Mouse (Mus musculus) right cerebral cortex, postnatal 14 days (tissue): ENCODE measurements around the gene Ckb.
"Not testable (repeated sequence)": the region's sequence is repeated elsewhere in the genome, so short reads cannot be mapped to it uniquely, and the experiment has no call there.

Experiments
- DNase-seq: peaks from one replicate; pipeline ENCODE4 v3.0.0; 2022

Gene Ckb

DNA sequence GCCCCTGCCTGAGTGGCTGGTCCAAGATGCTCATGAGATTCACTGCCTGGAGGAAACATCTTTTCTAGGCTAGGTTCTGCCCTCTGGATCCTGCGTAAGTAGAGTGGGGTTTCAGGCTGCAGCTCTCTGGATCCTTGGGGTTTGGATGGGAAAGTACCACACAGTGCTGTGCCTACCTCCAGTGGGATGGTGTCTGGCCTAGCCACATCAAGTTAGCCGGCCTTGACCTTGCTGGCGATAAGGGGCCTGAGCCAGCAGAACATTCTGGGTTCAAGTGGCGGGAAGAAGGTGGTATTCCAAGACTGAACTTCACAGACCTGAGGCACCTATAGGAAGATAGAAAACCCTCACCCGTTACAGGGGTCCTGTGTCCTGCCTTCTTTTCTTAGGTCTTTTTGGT lies 4.7 kb downstream of the Ckb start:
- DNase-seq = no peak

DNA sequence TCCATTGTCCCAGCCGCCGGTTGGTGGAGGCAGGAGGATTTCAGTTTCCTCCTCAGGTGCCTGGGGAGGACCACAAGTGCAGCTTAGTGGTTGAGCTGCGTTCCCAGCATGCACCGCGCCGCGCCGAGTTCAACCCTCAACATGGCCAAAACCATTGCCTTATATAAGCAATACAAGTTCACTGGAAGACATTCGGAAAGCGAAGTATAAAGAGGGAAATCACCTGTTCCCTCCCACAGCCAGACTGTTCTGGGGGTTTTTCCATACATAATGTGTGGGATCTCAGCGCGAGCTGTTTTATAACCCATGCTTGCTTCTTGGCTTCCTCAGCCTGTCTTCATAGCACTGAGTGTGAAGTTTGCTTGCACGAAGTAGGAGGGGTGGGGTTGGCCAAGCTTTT lies 5.8 kb downstream of the Ckb start:
- peak; percentile 62 for DNase-seq

DNA sequence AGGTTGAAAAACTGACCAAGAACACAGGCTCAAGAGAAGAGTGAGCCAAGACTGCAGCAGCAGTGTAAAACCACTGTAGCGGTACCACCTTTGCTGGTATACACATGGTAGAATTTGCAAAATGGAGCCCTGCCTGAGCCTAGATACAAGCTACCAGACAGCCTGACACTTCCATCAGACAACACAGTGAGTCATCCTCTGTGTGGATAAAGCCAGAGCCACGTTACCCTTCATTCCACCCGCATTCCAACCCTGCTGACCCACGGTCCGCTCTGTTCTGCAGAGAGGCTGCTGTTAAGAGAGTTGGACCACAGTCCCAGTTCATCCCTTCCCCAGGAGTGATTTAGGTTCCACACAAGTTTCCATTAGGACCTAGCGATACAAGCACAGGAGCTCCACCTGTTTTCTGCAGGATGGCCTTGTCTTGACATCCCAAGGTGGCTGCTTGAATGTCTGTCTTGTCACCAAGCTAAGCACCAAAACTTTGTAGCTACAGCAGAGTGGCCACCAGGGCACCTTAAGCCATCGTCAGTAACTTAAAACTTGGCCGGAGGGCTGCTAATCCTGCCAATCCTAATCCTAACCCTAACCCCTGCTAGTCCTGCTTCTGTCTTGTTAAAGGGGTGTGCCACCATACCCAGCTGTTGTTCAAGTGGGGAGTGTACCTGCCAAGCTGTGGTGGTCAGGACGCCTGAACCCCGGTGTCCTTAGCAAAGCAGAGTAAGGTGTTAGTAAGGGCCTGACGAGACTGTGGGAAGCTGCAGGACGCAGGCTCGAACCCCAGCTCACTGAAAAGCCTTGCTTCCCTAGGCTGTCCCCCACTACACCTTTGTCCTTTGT lies 6.9 kb downstream of the Ckb start:
- DNase-seq = no peak

DNA sequence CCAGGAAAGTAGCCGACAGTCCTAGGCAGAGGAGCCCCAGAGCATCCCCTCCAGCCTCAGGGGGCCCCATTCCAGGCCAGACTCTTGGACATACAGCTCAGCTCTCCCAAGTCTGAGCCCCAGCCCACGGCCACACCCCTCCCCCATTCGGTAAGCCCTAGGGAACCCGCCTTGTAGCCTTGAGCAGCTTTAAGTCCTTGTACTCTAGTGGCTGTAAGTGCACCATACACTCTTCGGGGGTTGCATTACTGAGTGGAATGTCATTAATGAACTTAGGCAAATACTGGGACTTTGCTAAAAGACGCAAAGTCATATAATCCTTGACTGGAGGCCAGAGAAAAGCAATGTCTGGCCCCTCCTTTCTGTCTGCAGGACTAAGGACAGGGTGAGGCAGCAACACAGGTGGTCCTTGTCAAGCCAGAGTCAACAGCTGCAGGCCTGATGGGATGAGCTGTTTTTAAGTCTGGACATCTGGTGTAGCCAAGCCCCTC lies 7.9 kb downstream of the Ckb start:
- DNase-seq = peak; percentile 25

DNA sequence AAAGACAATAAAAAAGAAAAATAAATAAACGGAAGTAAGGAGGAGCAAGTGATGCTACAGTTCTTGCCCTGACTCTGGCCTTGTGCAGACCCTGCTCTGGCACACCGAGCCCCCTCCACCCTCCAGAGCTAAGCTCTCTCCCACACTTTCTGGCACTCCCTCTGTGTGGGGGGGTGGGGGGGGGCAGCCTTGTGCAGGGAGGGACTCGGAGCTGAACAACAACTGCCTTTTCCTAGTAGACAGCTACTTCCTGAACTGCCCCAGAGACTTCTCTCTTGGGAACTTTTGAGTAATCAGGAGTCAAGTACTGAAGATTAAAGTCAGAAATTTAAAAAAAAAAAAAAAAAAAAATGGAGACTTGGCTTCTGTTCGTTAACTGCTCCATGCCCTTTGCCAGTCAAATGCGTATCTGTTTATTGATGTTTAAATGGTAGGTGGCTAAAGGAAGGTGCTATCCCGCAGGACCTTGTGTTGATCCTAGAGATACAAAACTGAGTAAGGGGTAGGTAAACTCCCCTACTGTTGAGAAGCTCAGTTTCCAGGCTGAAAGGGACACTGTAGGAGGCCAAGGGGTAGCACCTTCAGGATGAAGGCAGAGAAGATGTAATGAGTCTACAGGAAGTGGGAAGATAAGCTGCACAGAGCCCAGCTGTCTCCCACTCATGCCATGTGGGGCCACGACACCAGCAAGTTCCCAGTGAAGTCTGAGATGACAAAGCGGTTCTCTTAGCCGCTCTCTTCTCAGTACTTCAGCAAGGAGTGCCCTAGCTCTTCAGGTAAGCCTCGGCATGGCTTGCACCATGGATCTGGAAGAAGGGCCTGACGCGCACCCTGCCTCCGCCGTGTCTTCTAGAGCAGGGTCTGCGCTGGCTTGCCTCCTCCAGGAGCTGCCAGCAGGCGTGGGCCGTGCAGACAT lies 8.7 kb downstream of the Ckb start:
- DNase-seq = no peak

DNA sequence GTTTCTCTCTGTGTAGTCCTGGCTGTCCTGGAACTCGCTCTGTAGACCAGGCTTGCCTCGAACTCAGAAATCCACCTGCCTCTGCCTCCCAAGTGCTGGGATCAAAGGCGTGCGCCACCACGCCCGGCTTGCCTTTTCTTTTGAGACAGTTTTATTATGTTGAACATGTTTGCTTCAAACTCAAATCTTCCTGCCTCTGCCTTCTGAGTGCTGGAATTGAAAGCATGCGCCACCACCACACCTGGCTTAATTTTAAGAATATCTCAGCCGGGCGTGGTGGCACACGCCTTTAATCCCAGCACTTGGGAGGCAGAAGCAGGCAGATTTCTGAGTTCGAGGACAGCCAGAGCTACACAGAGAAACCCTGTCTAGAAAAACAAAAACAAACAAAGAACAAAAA lies 10.6 kb downstream of the Ckb start:
- DNase-seq = not testable (repeated sequence)

DNA sequence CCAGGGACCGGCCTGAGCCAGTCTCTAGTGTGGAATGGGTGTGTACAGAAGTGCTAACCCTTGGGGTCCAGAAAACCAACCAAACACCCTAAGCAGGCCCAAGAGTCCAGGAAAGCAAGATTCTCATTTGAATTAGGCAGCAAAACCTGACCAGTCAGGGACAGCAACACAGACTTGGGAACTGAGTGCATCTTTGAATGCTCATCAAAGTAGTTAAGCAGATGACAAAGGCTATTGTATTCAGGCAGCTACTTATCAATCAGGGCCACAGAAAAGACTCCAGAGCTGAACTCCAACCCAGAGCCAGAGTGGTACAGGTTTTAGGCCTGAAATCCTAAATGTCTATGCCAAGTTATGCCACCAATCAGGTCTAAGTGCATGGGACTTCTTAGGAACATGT lies 11.5 kb downstream of the Ckb start:
- DNase-seq = no peak

DNA sequence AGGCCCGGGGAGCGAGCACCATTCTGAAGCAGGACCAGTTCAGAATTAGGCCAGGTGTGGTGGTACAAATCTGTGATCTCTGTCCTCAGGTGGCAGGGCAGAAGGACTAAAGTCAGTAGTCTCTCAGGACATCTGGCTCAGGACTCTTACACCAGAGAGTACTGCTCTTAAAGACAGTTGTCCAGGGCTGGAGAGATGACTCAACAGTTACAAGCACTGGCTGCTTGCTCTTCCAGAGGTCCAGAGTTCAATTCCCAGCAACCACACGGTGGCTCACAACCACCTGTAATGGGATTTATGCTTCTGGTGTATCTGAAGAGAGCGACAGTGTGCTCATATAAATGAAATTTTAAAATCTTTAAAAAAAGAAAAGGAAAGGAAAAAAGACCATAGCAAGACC lies 12.8 kb downstream of the Ckb start:
- DNase-seq = no peak

DNA sequence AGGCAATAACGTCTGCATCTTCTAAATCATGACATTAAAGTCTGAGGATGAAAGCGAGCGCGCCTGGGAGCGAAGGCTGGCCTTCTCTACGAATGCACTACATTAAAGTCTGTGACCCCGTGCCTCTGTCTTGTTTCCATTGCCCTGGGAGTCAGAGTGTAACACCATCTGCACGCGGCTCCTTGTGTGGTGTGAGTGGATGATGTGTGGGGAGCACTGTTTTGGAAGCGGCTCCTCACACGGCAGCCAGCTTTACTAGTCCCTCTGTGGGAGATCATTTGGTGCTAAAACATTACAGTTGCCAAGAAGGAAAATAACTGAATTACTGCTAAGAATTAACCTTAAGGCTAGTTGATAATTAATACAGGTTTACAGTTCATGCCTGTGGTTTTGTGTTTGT lies 16.4 kb downstream of the Ckb start:
- DNase-seq = no peak

DNA sequence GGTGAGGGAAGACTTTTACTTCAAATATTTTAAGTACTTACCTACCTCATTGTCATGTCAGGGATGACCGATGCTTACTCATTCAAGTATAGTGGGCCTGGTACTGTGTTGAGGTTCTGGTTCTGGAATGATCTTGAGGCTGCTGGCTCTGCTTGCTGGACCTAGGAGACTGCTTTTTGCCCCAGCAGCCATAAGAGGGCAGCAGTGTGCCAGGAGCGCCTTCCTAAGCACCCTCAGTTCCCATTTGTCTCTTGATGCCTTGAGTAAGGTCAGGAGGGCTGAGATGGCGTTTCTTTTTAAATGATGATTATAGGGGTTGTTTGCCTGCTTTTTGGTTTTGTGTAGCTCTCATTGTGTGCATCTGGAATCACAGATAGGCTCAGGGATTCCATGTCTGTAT lies 18.7 kb downstream of the Ckb start:
- DNase-seq = peak; percentile 74

DNA sequence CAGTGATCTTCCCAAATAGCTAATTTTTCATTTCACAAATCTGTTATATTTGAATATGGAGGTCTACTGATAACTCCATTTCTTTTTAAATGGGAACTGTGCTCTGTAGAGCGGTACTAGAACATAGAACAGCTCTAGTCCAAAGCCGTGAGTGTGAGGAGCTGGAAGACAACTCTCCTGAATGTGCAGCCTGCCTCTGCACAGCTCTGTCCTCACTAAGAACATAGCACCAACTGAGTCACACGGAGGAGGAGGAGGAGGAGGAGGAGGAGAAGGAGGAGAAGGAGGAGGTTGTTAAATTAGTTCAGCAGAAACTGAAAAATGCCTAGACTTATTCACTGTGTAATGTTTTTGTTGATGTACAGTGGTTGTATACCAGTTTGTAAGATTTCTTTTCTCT lies 19.2 kb downstream of the Ckb start:
- no peak for DNase-seq

DNA sequence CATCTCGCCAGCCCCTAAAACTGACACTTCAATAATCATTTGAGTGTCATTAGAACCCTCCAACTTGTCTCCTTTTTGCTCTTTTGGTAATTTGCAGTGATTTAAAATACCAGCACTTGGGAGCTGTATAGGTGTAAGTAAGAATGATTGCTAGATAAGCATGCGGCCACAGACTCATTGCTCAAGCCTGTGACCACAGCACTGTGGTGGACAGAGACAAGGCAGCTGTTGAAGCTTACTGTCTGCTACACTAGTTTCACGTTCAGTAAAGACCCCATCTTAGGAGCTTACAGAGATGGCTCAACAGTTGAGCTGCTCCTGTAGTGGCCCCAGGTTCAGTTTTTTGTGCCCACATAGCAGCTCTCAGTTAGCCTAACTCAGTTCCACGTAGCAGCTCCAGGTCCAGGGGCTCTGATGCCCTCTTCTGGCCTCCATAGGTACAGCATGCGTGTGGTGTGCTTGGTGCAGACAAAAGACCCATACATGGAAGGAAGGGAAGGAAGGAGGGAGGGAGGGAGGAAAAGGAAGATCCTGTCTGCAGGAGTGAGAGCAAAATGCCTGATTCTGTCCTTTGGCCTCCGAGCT lies 24.0 kb downstream of the Ckb start:
- peak; percentile 59 for DNase-seq
